Mouse (Mus musculus) ES-CJ7 (cell line): ENCODE measurements around the gene B3galt6.

Experiments
- DNase-seq: peaks from one replicate; pipeline ENCODE4 v3.0.0; 2011; ENCODE audit warnings: low read depth, low spot score

The B3galt6 gene

GRCm38 (mm10) chr4:155991211-155991907 lies 1.1 kb downstream of the B3galt6 start:
- peak; percentile 51 for DNase-seq

- DNase-seq = peak; percentile 76
Measured at GRCm38 (mm10) chr4:155983788-155984187, 8.7 kb downstream of the B3galt6 start.

GRCm38 (mm10) chr4:155981436-155982082 lies 10.9 kb downstream of the B3galt6 start:
- DNase-seq = no peak

GRCm38 (mm10) chr4:155973239-155973638 lies 19.2 kb downstream of the B3galt6 start:
- no peak for DNase-seq

GRCm38 (mm10) chr4:155972651-155973050 lies 19.8 kb downstream of the B3galt6 start:
- DNase-seq = no peak

- no peak for DNase-seq
Measured at GRCm38 (mm10) chr4:155970286-155970685, 22.2 kb downstream of the B3galt6 start.

GRCm38 (mm10) chr4:155969043-155969653 lies 23.3 kb downstream of the B3galt6 start:
- DNase-seq = peak; percentile 24

GRCm38 (mm10) chr4:155964396-155964795 lies 28.1 kb downstream of the B3galt6 start:
- DNase-seq = no peak

- DNase-seq = no peak
Measured at GRCm38 (mm10) chr4:155963106-155963505, 29.3 kb downstream of the B3galt6 start.

- no peak for DNase-seq
Measured at GRCm38 (mm10) chr4:155962167-155962971, 30.1 kb downstream of the B3galt6 start, which contains the start of gene C1qtnf12. C1qtnf12 (plus strand) TSS chr4:155962318.

GRCm38 (mm10) chr4:155959275-155959674 lies 33.2 kb downstream of the B3galt6 start:
- peak; percentile 91 for DNase-seq

- DNase-seq = no peak
Measured at GRCm38 (mm10) chr4:155955491-155955890, 37.0 kb downstream of the B3galt6 start.

- DNase-seq = no peak
Measured at GRCm38 (mm10) chr4:155947094-155947493, 45.4 kb downstream of the B3galt6 start.

- DNase-seq = no peak
Measured at GRCm38 (mm10) chr4:155944271-155944670, 48.2 kb downstream of the B3galt6 start.

- DNase-seq = peak; percentile 98
Measured at GRCm38 (mm10) chr4:155943534-155944249, 48.8 kb downstream of the B3galt6 start, which contains the start of gene Ube2j2. Ube2j2 (plus strand) TSS chr4:155943831.

- DNase-seq = no peak
Measured at GRCm38 (mm10) chr4:155943049-155943452, 49.4 kb downstream of the B3galt6 start.
